ENCODE assay signal across 8 mouse cellular contexts in genomic region chr16:20717181-20717977, GRCm38 (mm10). TPM values are rescaled to one million over a fixed set of nuclear protein-coding genes. Genes with fewer than 3 reads are reported as not detected.
DNase-seq lines count a peak whose midpoint lies in the region; ATAC-seq lines count a peak whose summit lies in the region.

TSS of gene Polr2h (plus strand) at chr16:20717665.
TSS of gene Clcn2 (minus strand) at chr16:20717746.

- H3K9me3 ChIP-seq in intestine, embryonic 14.5 days (ENCODE audit: control insufficient read depth, low read length), result no peaks in the 10 kb centered on the region

- WGBS in intestine, embryonic 14.5 days, result under 1% methylated on average over 62 of the region's 62 CpGs

- H3K4me3 ChIP-seq in intestine, embryonic 14.5 days (ENCODE audit: low read depth, low read length), result peak within 1 kb of the TSS; percentile 61

- peak within 1 kb of the TSS; percentile 95 for H3K27ac ChIP-seq in intestine, embryonic 14.5 days (ENCODE audit: low read depth)

- intact Hi-C loops in left cerebral cortex, postnatal 14 days (cut with DNase I), result loop anchor here (5.0 kb wide), 2 partner anchors 180 to 475 kb away; no protein-coding TSS in a partner anchor

- ATAC-seq in intestine, embryonic 14.5 days (replicated peaks; ENCODE audit: low FRiP score, low TSS enrichment, low read depth), result peak; percentile 86

- H3K4me2 ChIP-seq in intestine, embryonic 14.5 days (ENCODE audit: low read length), result peak within 1 kb of the TSS; percentile 86

- H3K9ac ChIP-seq in intestine, embryonic 14.5 days (ENCODE audit: low read length), result peak within 1 kb of the TSS; percentile 65

- H3K4me1 ChIP-seq in intestine, embryonic 14.5 days (replicated peaks; ENCODE audit: control insufficient read depth, insufficient read depth, low read length), result peaks cover 20% of the 10 kb centered on the region

- no peaks in the 10 kb centered on the region for H3K27me3 ChIP-seq in intestine, embryonic 14.5 days (replicated peaks; ENCODE audit: control insufficient read depth, insufficient read depth, low read length)

- DNase-seq in adrenal gland, adult 18-20 months (ENCODE audit: low spot score in 2 of 2), result peak; percentile 97 to 98
- peak; percentile 98 for DNase-seq in embryo, embryonic 11 days
- peak; percentile 97 for DNase-seq in gastrocnemius, postnatal 25 days
- DNase-seq in intestine, embryonic 14.5 days (ENCODE audit: low spot score), result peak; percentile 97
- peak; percentile 97 to 98 for DNase-seq in left cerebral cortex, postnatal 14 days (ENCODE audit: low spot score in 2 of 2)
- peak; percentile 96 for DNase-seq in mesoderm, embryonic 11.5 days (ENCODE audit: low read depth, low spot score)
- DNase-seq in right cerebral cortex, postnatal 36 days (ENCODE audit: low spot score in 2 of 2), result peak; percentile 95 to 97
- peak; percentile 97 for DNase-seq in yolk sac, embryonic 10.5 days (ENCODE audit: low spot score)

- peaks cover 39% of the 10 kb centered on the region for H3K36me3 ChIP-seq in intestine, embryonic 14.5 days (ENCODE audit: control insufficient read depth, insufficient read depth, low read length)

RNA-seq across cellular contexts. Expression of gene Polr2h, which starts in this region (rescaled TPM):
- total RNA-seq in adrenal gland, adult 18-20 months (2021), result 10 to 100 TPM; 28.0 to 37.1 TPM
- 1 to 10 TPM; 8.2 to 8.3 TPM for total RNA-seq in gastrocnemius, postnatal 25 days (2021)
- 125 and 133 TPM in 2 replicates for polyA plus RNA-seq in intestine, embryonic 14.5 days (2014; fragmentation: Nextera tagmentation; extraction: Ambion mirVana)
- 10 to 100 TPM; 21.4 to 29.5 TPM for total RNA-seq in left cerebral cortex, postnatal 14 days (2021)

RNA-seq across cellular contexts. Expression of gene Clcn2, which starts in this region (rescaled TPM):
- 10 to 100 TPM; 16.8 to 52.6 TPM for total RNA-seq in adrenal gland, adult 18-20 months (2021)
- total RNA-seq in gastrocnemius, postnatal 25 days (2021), result 1 to 10 TPM; 2.0 to 3.2 TPM
- 15.1 and 15.9 TPM in 2 replicates for polyA plus RNA-seq in intestine, embryonic 14.5 days (2014; fragmentation: Nextera tagmentation; extraction: Ambion mirVana)
- 10 to 100 TPM; 56.5 to 58.7 TPM for total RNA-seq in left cerebral cortex, postnatal 14 days (2021)

Comparison
In these comparisons a context has a peak if more than half of its experiments do, and no peak if none do; other contexts are left out.
1. Peak in every context shown above with its lines: DNase-seq, ATAC-seq, H3K4me3 ChIP-seq and H3K27ac ChIP-seq.
2. RNA of gene Clcn2 (total RNA-seq): 56.5 to 58.7 TPM in left cerebral cortex, postnatal 14 days and 16.8 to 52.6 TPM in adrenal gland, adult 18-20 months; 2.0 to 3.2 TPM in gastrocnemius, postnatal 25 days; every median in the first group is over 4 times any median in the second.